Mouse (Mus musculus): ENCODE measurements around the gene Dhx58. TPM values are rescaled to one million over a fixed set of nuclear protein-coding genes. Genes with fewer than 3 reads are reported as not detected.

The Dhx58 gene
- polyA plus RNA-seq, 1 experiment from 2014 or later, result 3.3 TPM

DNA sequence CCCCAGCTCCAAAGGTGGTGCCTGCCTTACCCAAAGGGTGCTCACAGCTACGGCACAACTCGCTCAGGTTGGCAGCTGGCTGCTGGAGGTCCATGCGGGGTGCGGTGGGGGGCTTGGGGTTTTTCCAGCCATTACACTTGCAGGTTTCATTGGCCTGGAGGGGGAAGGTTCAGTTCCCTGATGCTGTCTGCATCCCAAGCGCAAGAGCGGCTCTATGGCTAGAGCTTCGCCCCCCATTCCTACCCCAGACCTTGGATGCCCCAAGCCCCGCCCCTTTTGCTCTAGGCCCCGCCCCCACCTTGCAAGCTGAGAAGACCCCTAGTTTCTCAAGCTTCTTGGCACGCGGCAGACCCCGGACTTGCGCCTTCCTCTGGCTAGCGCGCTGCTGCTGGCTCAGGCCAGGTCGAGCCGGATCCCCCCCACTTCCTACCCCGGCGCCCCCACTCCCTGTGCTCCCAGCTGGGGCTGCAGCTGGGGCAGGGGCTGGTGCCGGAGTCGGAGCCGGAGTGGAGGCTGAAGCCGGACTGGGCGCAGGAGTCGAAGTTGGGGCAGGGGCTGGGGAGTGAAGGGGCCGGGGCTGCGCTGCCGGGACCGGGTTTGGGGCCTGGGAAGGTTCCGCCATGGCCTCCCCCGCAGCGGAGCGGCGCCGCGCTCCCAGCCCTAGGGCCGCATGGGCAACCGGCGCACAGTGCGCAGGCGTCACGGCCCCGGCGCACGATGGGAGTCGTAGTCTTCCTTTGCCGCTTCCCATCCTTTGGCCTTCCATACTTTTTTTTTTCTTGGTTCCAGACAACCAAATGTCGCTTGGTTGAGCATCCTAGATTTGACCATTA is 7.9 kb upstream of the Dhx58 start, which contains the start of gene Kat2a:
TSS of gene Kat2a (minus strand) at position 683 of the 833 bp plus-strand sequence.
- H3K4me1 ChIP-seq (ENCODE audit: insufficient read depth), result peaks cover 19% of the 10 kb centered on the region
- TF ChIP-seq CTCF (IDR thresholded peaks at IDR 0.05; ENCODE audit: low read depth), result no peak
- H3K27me3 ChIP-seq (ENCODE audit: insufficient read depth, low read length), result no peaks in the 10 kb centered on the region
- H3K4me2 ChIP-seq, result peak within 1 kb of the TSS; percentile 80
- H3K36me3 ChIP-seq (ENCODE audit: insufficient read depth), result peaks cover 55% of the 10 kb centered on the region
- ATAC-seq (ENCODE audit: insufficient read depth) (peak; percentile 89), DNase-seq (peak; percentile 95)
- H3K9ac ChIP-seq, result peak within 1 kb of the TSS; percentile 95
- no peaks in the 10 kb centered on the region for H3K9me3 ChIP-seq (ENCODE audit: low read depth, low read length)
- WGBS, result 2% methylated on average over 48 of the region's 48 CpGs
- peak within 1 kb of the TSS; percentile 96 for H3K4me3 ChIP-seq (ENCODE audit: low read depth, low read length)
- H3K27ac ChIP-seq (ENCODE audit: low read depth), result peak within 1 kb of the TSS; percentile 84

- ATAC-seq (ENCODE audit: insufficient read depth) (no peak), DNase-seq (no peak)
- Histone ChIP-seq H3K4me3 (ENCODE audit: low read depth, low read length) (no peak overlapping the region), H3K4me1 (ENCODE audit: insufficient read depth) (peaks cover 19% of the 10 kb centered on the region), H3K27ac (ENCODE audit: low read depth) (no peak overlapping the region), H3K36me3 (ENCODE audit: insufficient read depth) (peaks cover 55% of the 10 kb centered on the region), H3K9ac (no peak overlapping the region), H3K27me3 (ENCODE audit: insufficient read depth, low read length) (no peaks in the 10 kb centered on the region), H3K4me2 (peak overlapping the region; percentile 80), H3K9me3 (ENCODE audit: low read depth, low read length) (no peaks in the 10 kb centered on the region)
- no peak for TF ChIP-seq CTCF (IDR thresholded peaks at IDR 0.05; ENCODE audit: low read depth)
- 72% methylated on average over 4 of the region's 4 CpGs for WGBS
These were observed 6.9 kb upstream of the Dhx58 start for GRCm38 (mm10) chr11:100710977-100711376.

- DNase-seq (no peak), ATAC-seq (ENCODE audit: insufficient read depth) (no peak)
- H3K4me2 ChIP-seq, result no peak overlapping the region
- no peak overlapping the region for H3K9ac ChIP-seq
- H3K9me3 ChIP-seq (ENCODE audit: low read depth, low read length), result no peaks in the 10 kb centered on the region
- 81% methylated on average over 15 of the region's 15 CpGs for WGBS
- TF ChIP-seq CTCF (IDR thresholded peaks at IDR 0.05; ENCODE audit: low read depth), result no peak
- peaks cover 19% of the 10 kb centered on the region for H3K4me1 ChIP-seq (ENCODE audit: insufficient read depth)
- H3K27me3 ChIP-seq (ENCODE audit: insufficient read depth, low read length), result no peaks in the 10 kb centered on the region
- H3K4me3 ChIP-seq (ENCODE audit: low read depth, low read length), result no peak overlapping the region
- no peak overlapping the region for H3K27ac ChIP-seq (ENCODE audit: low read depth)
- peaks cover 55% of the 10 kb centered on the region for H3K36me3 ChIP-seq (ENCODE audit: insufficient read depth)
These were observed 6.5 kb upstream of the Dhx58 start for GRCm38 (mm10) chr11:100710528-100710927.

GRCm38 (mm10) chr11:100709201-100709810 is 5.2 kb upstream of the Dhx58 start:
- Histone ChIP-seq H3K4me1 (ENCODE audit: insufficient read depth) (peaks cover 18% of the 10 kb centered on the region), H3K27ac (ENCODE audit: low read depth) (no peak overlapping the region), H3K4me3 (ENCODE audit: low read depth, low read length) (no peak overlapping the region), H3K36me3 (ENCODE audit: insufficient read depth) (peaks cover 63% of the 10 kb centered on the region), H3K9ac (no peak overlapping the region), H3K9me3 (ENCODE audit: low read depth, low read length) (no peaks in the 10 kb centered on the region), H3K27me3 (ENCODE audit: insufficient read depth, low read length) (no peaks in the 10 kb centered on the region), H3K4me2 (no peak overlapping the region)
- ATAC-seq (ENCODE audit: insufficient read depth) (no peak), DNase-seq (no peak)
- no peak for TF ChIP-seq CTCF (IDR thresholded peaks at IDR 0.05; ENCODE audit: low read depth)
- 90% methylated on average over 9 of the region's 9 CpGs for WGBS

DNA sequence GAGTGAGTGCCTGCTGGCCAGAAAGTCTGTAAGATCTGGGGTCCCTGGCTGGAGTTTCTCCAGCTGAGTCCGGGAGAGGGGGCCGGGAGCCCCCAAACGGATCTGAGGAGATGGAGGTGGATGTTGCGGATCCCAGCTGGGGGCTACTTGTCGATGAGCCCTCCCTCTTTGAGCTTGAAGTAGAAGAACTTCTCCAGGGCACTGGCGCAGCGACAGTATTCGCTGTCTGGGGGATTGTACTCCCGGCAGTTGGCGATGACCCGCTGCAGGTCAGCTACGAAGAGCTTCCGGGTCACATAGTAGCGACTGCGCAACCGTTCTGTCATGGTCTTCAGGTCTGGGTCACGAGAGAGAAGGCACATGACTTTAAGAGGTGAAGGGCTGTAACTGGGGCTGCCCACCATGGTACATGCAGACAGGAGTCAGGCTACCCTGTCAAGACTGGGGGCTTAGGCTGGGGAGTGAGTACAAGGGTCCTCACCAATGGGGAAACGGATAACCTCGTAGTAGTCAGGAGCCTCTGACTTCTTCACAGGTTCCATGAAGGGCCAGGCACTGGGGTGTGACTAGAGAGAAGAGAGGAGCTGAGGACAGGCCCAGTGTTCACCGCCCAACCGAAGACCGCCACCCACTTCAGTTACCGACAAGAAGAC is 1.1 kb upstream of the Dhx58 start:
- H3K4me2 ChIP-seq, result no peak overlapping the region
- TF ChIP-seq CTCF (IDR thresholded peaks at IDR 0.05; ENCODE audit: low read depth), result no peak
- no peaks in the 10 kb centered on the region for H3K27me3 ChIP-seq (ENCODE audit: insufficient read depth, low read length)
- H3K4me1 ChIP-seq (ENCODE audit: insufficient read depth), result 0 out of 2 replicates have a peak, but pooled peaks cover 2% of the 10 kb centered on the region
- H3K36me3 ChIP-seq (ENCODE audit: insufficient read depth), result peaks cover 58% of the 10 kb centered on the region
- ATAC-seq (ENCODE audit: insufficient read depth), result no peak
- H3K9me3 ChIP-seq (ENCODE audit: low read depth, low read length), result no peaks in the 10 kb centered on the region
- DNase-seq, result no peak
- H3K9ac ChIP-seq, result no peak overlapping the region
- H3K27ac ChIP-seq (ENCODE audit: low read depth), result no peak overlapping the region
- whole genome bisulfite sequencing, result 90% methylated on average over 23 of the region's 23 CpGs
- H3K4me3 ChIP-seq (ENCODE audit: low read depth, low read length), result no peak overlapping the region

DNA sequence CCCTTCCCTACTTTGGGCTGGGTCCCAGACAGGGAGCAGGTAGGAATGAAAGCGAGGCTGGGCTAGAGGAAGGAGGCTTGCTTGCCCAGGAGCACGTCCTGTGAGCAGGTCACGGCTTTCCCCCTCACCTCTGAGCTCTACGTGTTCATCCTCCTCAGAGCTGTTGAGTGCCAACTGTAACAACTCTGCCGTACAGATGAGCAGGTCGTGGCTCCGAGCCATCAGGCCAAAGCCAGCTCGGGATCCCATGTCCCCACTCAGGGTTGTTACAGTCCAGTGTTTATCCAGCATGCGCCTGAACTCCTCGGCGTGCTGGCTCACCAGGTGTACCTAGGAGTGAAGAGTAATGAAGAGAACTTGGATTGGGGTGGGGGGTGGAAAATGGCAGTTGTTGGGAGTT is 705 bp downstream of the Dhx58 start:
- 54% methylated on average over 11 of the region's 11 CpGs for WGBS
- H3K4me2 ChIP-seq, result peak overlapping the region; percentile 4; the same call in 1 of the 2 replicates
- no peak for DNase-seq
- H3K9me3 ChIP-seq (ENCODE audit: low read depth, low read length), result no peaks in the 10 kb centered on the region
- ATAC-seq (ENCODE audit: insufficient read depth), result 0 out of 2 replicates have a peak, but pooled peaks have one; percentile 8
- H3K27ac ChIP-seq (ENCODE audit: low read depth), result no peak overlapping the region
- H3K4me1 ChIP-seq (ENCODE audit: insufficient read depth), result 0 out of 2 replicates have a peak, but pooled peaks cover 2% of the 10 kb centered on the region
- TF ChIP-seq CTCF (IDR thresholded peaks at IDR 0.05; ENCODE audit: low read depth), result no peak
- no peak overlapping the region for H3K4me3 ChIP-seq (ENCODE audit: low read depth, low read length)
- H3K9ac ChIP-seq, result no peak overlapping the region
- H3K36me3 ChIP-seq (ENCODE audit: insufficient read depth), result peaks cover 41% of the 10 kb centered on the region
- H3K27me3 ChIP-seq (ENCODE audit: insufficient read depth, low read length), result no peaks in the 10 kb centered on the region
